Mouse (Mus musculus) embryonic facial prominence, embryonic 14.5 days (tissue): Measurements from ENCODE around the gene Eml1. TPM values are rescaled to one million over a fixed set of nuclear protein-coding genes. Genes with fewer than 3 reads are reported as not detected.

ENCODE experiments used
- ATAC-seq: fragments of 200-750 bp; cut with Nextera tagmentation; 2 replicates; pipeline ENCODE4 v1.8.0; 2017; ENCODE audit warnings: low read depth, moderate number of reproducible peaks, moderate TSS enrichment
- DNase-seq: peaks from one replicate; pipeline ENCODE4 v3.0.0-alpha.2; 2015; ENCODE audit warnings: low spot score
- H3K27ac ChIP-seq: fragments of 300-500 bp; sonication (generic); replicated peaks from 2 replicates; pipeline ENCODE4 v1.5.1; 2014; ENCODE audit warnings: low read depth, mild to moderate bottlenecking, low read length, moderate library complexity
- H3K27me3 ChIP-seq: fragments of 300-500 bp; sonication (generic); replicated peaks from 2 replicates; pipeline ENCODE4 v1.6.1; 2014; ENCODE audit warnings: low read length; ENCODE audit not compliant: control insufficient read depth, insufficient read depth
- H3K36me3 ChIP-seq: fragments of 300-500 bp; sonication (generic); 2 replicates; pipeline ENCODE4 v1.6.1; 2014; ENCODE audit warnings: low read length, mixed read lengths; ENCODE audit not compliant: control insufficient read depth, insufficient read depth
- H3K4me1 ChIP-seq: fragments of 300-500 bp; sonication (generic); 2 replicates; pipeline ENCODE4 v1.6.1; 2014; ENCODE audit warnings: antibody characterized with exemption, low read length; ENCODE audit not compliant: control insufficient read depth, insufficient read depth
- H3K4me2 ChIP-seq: fragments of 300-500 bp; sonication (generic); 2 replicates; pipeline ENCODE4 v1.6.1; 2014; ENCODE audit warnings: low read depth, mild to moderate bottlenecking, low read length, moderate library complexity, mixed read lengths
- H3K4me3 ChIP-seq: fragments of 300-500 bp; sonication (generic); 2 replicates; pipeline ENCODE4 v1.5.1; 2014; ENCODE audit warnings: low read depth, mild to moderate bottlenecking, low read length
- H3K9ac ChIP-seq: fragments of 300-500 bp; sonication (generic); 2 replicates; pipeline ENCODE4 v1.6.1; 2014; ENCODE audit warnings: low read depth, mild to moderate bottlenecking, low read length, moderate library complexity, mixed read lengths
- H3K9me3 ChIP-seq: fragments of 300-500 bp; sonication (generic); 2 replicates; pipeline ENCODE4 v1.6.1; 2016; ENCODE audit warnings: low read length; ENCODE audit not compliant: control insufficient read depth
- WGBS: fragments of 180-500 bp; shearing (Covaris S2); extraction: QIAGEN DNeasy Blood & Tissue Kit; methylation state at CpG from one replicate; pipeline ENCODE4 v1.1.7; 2014; 5-methylcytosine and 5-hydroxymethylcytosine counted together
- polyA plus RNA-seq: library from polyadenylated mRNA; unstranded; fragments of >200 nt; fragmentation: Nextera tagmentation; extraction: Ambion mirVana; gene quantifications from 2 replicates; pipeline ENCODE4 v1.2.1, GENCODE M21; 2014

The Eml1 gene
- polyA plus RNA-seq, 1 experiment from 2014 or later = 62.8 TPM

GRCm38 (mm10) chr12:108419570-108419969, 48.8 kb downstream of the Eml1 start:
- H3K9me3 ChIP-seq = no peaks in the 10 kb centered on the region
- H3K27ac ChIP-seq = no peak overlapping the region
- H3K9ac ChIP-seq = no peak overlapping the region
- H3K4me1 ChIP-seq = peaks cover 17% of the 10 kb centered on the region; the same call in 1 of the 2 replicates
- no peaks in the 10 kb centered on the region for H3K27me3 ChIP-seq
- no peak overlapping the region for H3K4me3 ChIP-seq
- no peak overlapping the region for H3K4me2 ChIP-seq
- ATAC-seq = no peak
- DNase-seq = no peak
- no peaks in the 10 kb centered on the region for H3K36me3 ChIP-seq

GRCm38 (mm10) chr12:108421477-108421876, 50.7 kb downstream of the Eml1 start:
- ATAC-seq (no peak), DNase-seq (no peak)
- Histone ChIP-seq H3K9ac (no peak overlapping the region), H3K9me3 (no peaks in the 10 kb centered on the region), H3K4me2 (no peak overlapping the region), H3K4me3 (no peak overlapping the region), H3K4me1 (peaks cover 17% of the 10 kb centered on the region; the same call in 1 of the 2 replicates), H3K36me3 (no peaks in the 10 kb centered on the region), H3K27me3 (no peaks in the 10 kb centered on the region), H3K27ac (no peak overlapping the region)
- WGBS = 71% methylated on average over 1 of the region's 1 CpGs

GRCm38 (mm10) chr12:108422495-108422857, 51.7 kb downstream of the Eml1 start:
- H3K4me2 ChIP-seq = peak overlapping the region; percentile 77
- peaks cover 17% of the 10 kb centered on the region; the same call in 1 of the 2 replicates for H3K4me1 ChIP-seq
- H3K9ac ChIP-seq = peak overlapping the region; percentile 90
- DNase-seq (peak; percentile 75), ATAC-seq (peak; percentile 56)
- H3K27ac ChIP-seq = peak overlapping the region; percentile 86
- H3K4me3 ChIP-seq = peak overlapping the region; percentile 78
- H3K36me3 ChIP-seq = no peaks in the 10 kb centered on the region
- H3K9me3 ChIP-seq = no peaks in the 10 kb centered on the region
- no peaks in the 10 kb centered on the region for H3K27me3 ChIP-seq
- WGBS = 11% methylated on average over 5 of the region's 14 CpGs

- WGBS = under 1% methylated on average over 18 of the region's 90 CpGs
- peak; percentile 95 for ATAC-seq
- H3K36me3 ChIP-seq = no peaks in the 10 kb centered on the region
- peak overlapping the region; percentile 90 for H3K9ac ChIP-seq
- peak overlapping the region; percentile 86 for H3K27ac ChIP-seq
- no peaks in the 10 kb centered on the region for H3K27me3 ChIP-seq
- H3K4me2 ChIP-seq = peak overlapping the region; percentile 77
- H3K4me3 ChIP-seq = peak overlapping the region; percentile 78
- DNase-seq = peak; percentile 88
- peaks cover 12% of the 10 kb centered on the region; the same call in 1 of the 2 replicates for H3K4me1 ChIP-seq
- no peaks in the 10 kb centered on the region for H3K9me3 ChIP-seq
These were observed 52.3 kb downstream of the Eml1 start for GRCm38 (mm10) chr12:108422858-108423631.

GRCm38 (mm10) chr12:108430964-108431363, 60.2 kb downstream of the Eml1 start:
- DNase-seq = no peak
- WGBS = 85% methylated on average over 3 of the region's 3 CpGs
- no peaks in the 10 kb centered on the region for H3K36me3 ChIP-seq

GRCm38 (mm10) chr12:108431714-108432113, 61.0 kb downstream of the Eml1 start:
- Histone ChIP-seq H3K27me3 (no peaks in the 10 kb centered on the region), H3K4me2 (no peak overlapping the region), H3K4me3 (no peak overlapping the region), H3K27ac (no peak overlapping the region), H3K9me3 (no peaks in the 10 kb centered on the region), H3K36me3 (no peaks in the 10 kb centered on the region), H3K4me1 (peaks cover 23% of the 10 kb centered on the region), H3K9ac (no peak overlapping the region)
- ATAC-seq = no peak
- 74% methylated on average over 6 of the region's 6 CpGs for WGBS
- no peak for DNase-seq

More at GRCm38 (mm10) chr12:108430964-108431363, 60.2 kb downstream of the Eml1 start:
- no peak for ATAC-seq
- Histone ChIP-seq H3K4me1 (peaks cover 15% of the 10 kb centered on the region), H3K9ac (no peak overlapping the region), H3K4me2 (no peak overlapping the region), H3K4me3 (no peak overlapping the region), H3K9me3 (no peaks in the 10 kb centered on the region), H3K27ac (no peak overlapping the region), H3K27me3 (no peaks in the 10 kb centered on the region)

GRCm38 (mm10) chr12:108432578-108432977, 61.8 kb downstream of the Eml1 start:
- Histone ChIP-seq H3K9ac (0 out of 2 replicates have a peak overlapping the region, but pooled peaks have one; percentile 5), H3K4me2 (no peak overlapping the region), H3K36me3 (no peaks in the 10 kb centered on the region), H3K4me1 (peaks cover 31% of the 10 kb centered on the region), H3K4me3 (no peak overlapping the region), H3K27ac (no peak overlapping the region), H3K9me3 (no peaks in the 10 kb centered on the region), H3K27me3 (no peaks in the 10 kb centered on the region)
- whole genome bisulfite sequencing = 73% methylated on average over 5 of the region's 5 CpGs
- no peak for ATAC-seq
- no peak for DNase-seq

GRCm38 (mm10) chr12:108433030-108433429, 62.3 kb downstream of the Eml1 start:
- Histone ChIP-seq H3K27me3 (no peaks in the 10 kb centered on the region), H3K36me3 (no peaks in the 10 kb centered on the region), H3K27ac (no peak overlapping the region), H3K9ac (no peak overlapping the region), H3K9me3 (no peaks in the 10 kb centered on the region), H3K4me2 (no peak overlapping the region), H3K4me1 (peaks cover 35% of the 10 kb centered on the region), H3K4me3 (no peak overlapping the region)
- 73% methylated on average over 16 of the region's 16 CpGs for WGBS
- no peak for ATAC-seq
- DNase-seq = no peak

- no peak for DNase-seq
These were observed 62.7 kb downstream of the Eml1 start for GRCm38 (mm10) chr12:108433498-108433897.

More at GRCm38 (mm10) chr12:108433498-108433897, 62.7 kb downstream of the Eml1 start:
- WGBS = 71% methylated on average over 10 of the region's 10 CpGs
- H3K4me2 ChIP-seq = no peak overlapping the region
- ATAC-seq = no peak
- H3K4me3 ChIP-seq = no peak overlapping the region
- H3K9ac ChIP-seq = no peak overlapping the region
- H3K4me1 ChIP-seq = peaks cover 38% of the 10 kb centered on the region
- H3K36me3 ChIP-seq = no peaks in the 10 kb centered on the region
- no peaks in the 10 kb centered on the region for H3K27me3 ChIP-seq
- 0 out of 2 replicates have a peak overlapping the region, but pooled peaks have one; percentile 48 for H3K27ac ChIP-seq
- no peaks in the 10 kb centered on the region for H3K9me3 ChIP-seq
